Mouse (Mus musculus) adrenal gland, postnatal 14 days (tissue): Measurements from ENCODE around the gene Hist1h2bb. TPM values are rescaled to one million over a fixed set of nuclear protein-coding genes. Genes with fewer than 3 reads are reported as not detected.

Source experiments
- DNase-seq: peaks from one replicate; pipeline ENCODE4 v3.0.0; 2021; ENCODE audit warnings: mixed read lengths
- total RNA-seq: library from RNA; stranded (reverse); gene quantifications from 2 replicates; pipeline ENCODE4 v1.2.3, GENCODE M21; 2021

Gene Hist1h2bb
- total RNA-seq, 1 experiment from 2014 or later = 171 TPM

DNA sequence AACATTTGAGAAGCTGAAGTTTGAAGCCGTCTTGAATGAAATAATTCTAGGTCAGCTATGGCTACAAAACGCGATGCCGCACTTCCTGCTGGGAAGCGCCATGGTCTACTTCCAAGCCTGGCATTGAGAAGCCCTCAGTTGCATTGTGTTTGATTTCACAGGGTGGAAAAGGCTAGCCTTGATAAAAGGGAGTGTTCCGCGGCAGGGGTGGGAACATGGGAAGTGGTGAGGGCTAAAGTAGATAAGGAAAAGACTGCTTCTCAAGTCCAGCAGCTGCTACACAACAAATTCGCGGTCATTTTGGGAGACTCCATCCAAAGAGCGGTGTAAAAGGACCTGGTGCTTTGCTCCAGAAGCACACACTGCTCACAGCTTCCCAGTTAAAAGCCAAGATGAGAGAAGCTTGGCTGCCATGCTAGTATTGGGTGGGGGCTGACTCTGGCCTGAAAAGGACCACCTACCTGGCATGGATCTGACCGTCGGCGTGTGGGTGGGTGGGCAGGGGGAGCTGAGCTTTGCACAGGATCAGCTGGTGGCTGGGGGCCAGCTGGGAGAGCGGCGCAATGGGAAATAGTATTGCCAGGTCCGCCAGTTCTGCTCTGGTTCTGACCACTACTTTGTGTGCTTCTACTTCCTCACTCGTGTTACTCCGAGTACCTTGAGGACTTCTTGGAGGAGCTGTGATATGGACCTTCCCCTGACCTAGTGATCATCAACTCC lies 17.9 kb upstream of the Hist1h2bb start:
- no peak for DNase-seq

DNA sequence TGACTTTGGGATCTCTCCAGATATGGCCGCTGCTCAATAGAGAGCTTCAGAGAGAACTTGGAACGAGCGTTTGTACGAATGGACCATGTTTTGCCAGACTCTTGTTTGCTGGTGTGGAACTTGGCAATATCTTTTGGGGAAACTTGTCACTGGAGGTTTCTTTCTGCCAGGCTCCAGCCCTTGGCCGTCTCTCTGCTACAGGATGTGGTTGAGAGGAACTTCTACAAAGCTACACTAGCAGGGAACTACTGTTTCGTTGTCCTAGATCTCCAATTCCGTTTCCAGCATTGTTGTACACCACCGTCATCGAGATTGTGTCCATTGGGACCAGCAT lies 17.4 kb upstream of the Hist1h2bb start:
- DNase-seq = no peak

DNA sequence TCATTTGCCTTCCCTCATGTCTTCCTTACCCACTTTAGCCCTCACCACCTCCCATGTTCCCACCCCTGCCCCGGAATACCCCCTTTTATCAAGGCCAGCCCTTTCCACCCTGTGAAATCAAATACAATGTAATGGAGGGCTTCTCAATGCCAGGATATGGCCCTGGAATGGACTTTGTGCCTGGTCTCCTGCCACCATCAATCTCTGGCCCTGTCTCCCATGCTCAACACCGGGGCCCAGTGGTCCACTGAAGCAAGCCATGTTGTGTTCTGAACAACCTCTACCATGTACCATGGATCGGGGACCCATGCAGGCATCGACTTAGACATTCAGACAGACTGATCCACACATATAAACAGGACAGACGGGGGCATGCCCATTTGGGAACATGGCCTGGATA lies 16.8 kb upstream of the Hist1h2bb start:
- no peak for DNase-seq

DNA sequence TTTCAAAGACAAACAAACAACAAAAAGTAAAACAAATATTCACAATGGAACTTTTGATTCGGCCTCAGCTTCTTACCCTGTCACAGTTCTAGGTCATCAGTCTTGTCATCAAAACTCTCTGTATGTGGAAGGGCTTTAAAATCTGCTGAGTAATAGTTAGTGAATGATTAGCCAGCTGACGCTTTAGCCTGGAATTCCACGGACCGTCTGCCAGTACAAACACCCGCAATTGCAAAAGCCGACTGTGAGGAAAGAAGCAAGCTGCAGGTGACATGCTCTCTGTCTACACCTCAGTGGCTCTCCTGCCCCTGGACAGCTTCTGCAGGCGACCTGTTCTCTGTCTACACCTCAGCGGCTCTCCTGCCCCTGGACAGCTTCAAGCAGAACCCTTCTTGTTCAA lies 16.1 kb upstream of the Hist1h2bb start:
- DNase-seq = peak; percentile 62

DNA sequence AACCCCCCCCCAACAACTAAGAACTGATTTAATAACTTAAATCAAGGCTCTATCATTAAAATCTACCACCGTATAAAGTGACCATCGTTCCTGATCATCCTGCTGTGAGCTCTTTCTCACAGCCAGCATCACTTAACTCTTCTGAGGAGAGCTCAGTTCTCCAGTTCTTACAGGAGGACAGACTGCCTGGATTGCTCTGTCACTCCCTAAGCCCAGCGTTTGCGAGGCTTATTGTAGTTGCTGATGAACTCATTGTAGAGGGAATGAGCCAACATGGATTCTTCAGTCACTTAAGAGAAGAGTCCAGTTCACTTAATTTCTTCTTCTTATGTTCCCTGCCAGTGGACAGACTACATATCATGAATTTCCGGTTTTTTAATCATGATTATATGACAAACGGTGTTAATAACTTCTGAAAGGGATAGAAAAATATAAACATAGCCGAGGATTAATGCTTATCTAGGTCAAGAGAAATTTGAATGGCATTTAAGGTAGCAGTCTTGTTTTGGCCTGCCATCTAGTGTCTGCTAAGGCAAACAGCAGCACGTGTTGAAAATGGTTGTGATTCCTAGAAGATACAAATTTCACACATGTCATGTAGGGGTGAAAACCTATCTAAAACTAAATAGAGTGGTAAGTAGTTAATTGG lies 14.3 kb upstream of the Hist1h2bb start:
- peak; percentile 58 for DNase-seq

DNA sequence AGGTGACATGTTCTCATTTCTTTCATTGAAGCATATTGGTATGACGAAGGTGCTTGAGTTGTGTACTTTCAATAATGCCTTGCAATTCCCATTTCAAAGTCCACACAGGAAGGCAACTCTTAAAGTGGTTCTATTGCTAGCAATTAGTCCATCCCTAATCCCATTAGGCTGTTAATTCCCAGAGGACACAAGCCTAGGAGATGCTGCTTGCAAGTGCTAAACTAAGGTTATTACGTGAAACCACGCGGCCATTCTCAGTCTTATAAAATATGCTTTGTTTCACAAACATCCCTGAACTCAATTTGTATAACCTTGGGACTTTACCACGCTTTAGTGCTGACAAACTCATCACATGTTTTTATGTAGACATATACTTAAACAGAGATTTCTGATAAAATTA lies 9.4 kb upstream of the Hist1h2bb start:
- no peak for DNase-seq

DNA sequence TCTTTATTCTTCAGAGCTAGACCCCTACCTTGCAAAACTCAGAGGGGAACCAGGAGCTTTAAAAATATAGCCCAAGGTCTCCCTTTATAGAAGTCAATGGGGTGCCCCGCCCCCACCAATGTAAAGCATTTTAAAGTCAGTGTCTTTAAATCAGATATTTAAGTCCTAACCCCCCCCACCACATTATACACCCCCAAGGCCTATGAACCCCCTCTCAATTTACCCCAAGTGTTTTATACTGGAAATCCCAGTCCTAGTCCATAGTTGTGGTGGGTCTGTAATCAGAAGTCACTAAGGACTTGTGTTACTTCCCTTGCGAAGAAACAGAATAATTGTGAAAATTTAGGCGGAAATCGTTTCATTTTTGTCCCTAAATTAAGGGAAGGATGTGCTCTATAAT lies 8.5 kb upstream of the Hist1h2bb start:
- no peak for DNase-seq

DNA sequence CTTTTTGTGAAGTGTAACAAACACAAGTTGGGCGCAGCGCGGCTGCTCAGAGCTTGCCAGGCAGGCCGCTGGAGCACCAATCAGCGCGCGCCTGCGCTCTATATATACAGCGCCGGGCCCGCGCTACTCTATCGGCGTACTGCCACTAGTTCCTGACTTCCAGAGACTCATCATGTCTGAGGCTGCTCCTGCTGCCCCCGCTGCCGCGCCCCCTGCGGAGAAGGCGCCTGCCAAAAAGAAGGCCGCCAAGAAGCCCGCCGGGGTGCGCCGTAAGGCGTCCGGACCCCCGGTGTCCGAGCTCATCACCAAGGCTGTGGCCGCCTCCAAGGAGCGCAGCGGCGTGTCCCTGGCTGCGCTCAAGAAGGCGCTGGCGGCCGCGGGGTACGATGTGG lies 7.9 kb upstream of the Hist1h2bb start, which contains the start of gene Hist1h1c:
TSS of gene Hist1h1c (plus strand) at position 132 of the 392 bp plus-strand sequence.
- DNase-seq = peak; percentile 96

DNA sequence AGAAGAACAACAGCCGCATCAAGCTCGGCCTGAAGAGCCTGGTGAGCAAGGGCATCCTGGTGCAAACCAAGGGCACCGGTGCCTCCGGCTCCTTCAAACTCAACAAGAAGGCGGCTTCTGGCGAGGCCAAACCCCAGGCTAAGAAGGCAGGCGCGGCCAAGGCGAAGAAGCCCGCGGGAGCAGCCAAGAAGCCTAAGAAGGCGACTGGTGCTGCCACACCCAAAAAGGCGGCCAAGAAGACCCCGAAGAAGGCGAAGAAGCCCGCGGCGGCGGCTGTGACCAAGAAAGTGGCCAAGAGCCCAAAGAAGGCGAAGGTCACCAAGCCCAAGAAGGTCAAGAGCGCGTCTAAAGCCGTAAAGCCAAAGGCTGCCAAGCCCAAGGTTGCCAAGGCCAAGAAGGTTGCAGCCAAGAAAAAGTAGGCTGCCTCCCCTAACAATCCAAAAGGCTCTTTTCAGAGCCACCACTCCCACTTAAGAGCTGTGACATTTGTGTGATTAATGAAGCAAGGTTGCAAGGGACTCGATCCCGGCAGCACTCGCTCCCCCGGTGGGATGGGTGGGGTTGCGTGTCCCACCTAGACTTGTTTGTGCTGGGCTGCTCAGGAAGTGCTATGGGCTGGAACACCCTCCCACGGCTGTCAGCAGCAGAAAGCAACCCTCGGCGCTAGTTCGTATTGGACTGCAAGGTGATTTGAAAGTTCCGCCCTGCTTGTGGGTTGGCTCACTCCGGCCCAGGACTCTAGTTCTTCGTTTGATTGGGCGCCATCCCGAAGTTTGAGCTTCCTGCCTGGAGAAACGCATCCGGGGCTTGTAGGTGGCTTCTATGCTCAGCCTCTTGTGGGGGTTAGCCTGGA lies 7.2 kb upstream of the Hist1h2bb start:
- DNase-seq = peak; percentile 95

DNA sequence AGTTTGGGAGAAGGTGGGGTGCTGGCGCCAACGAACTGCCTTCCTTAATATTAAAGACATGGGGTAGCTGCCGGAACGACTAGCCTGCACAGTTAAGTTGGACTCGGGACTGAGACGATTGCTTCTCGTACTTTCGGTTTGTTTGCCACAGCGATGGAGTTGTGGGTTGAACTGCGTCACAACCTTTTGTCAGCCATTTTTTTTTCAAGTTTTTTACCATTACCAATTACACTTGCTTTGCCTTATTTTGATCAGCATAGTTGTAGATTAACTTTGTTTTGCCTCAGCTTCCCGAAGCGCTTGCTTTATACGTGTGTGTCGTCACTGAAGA lies 6.6 kb upstream of the Hist1h2bb start:
- no peak for DNase-seq

DNA sequence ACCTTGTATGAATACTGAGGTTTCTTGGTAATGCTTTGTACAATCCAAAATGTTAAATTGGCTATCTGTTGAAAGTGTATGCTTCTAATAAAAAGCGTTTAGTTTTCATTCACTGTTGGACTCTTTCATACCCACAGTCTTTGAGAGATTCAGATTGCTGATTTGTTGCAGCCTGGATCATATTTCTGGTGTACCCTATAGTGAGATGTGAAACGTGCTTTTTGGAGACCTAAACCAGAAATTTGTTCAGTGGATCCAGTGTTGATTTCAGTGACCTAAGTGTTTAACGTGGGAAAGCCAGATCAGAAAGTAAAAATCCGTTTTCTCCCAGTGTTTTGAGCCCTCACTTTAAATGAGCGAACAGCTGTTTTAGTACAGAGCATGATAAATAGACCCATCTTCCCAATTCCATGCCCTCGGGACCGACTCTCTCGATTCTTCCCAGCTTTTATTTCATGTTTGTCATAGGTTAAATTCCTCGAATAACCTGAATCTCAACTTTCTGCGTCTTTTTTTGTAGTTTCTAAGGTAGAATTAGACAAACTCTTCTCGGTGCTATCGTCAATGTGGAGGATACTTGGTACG lies 6.2 kb upstream of the Hist1h2bb start:
- DNase-seq = no peak

DNA sequence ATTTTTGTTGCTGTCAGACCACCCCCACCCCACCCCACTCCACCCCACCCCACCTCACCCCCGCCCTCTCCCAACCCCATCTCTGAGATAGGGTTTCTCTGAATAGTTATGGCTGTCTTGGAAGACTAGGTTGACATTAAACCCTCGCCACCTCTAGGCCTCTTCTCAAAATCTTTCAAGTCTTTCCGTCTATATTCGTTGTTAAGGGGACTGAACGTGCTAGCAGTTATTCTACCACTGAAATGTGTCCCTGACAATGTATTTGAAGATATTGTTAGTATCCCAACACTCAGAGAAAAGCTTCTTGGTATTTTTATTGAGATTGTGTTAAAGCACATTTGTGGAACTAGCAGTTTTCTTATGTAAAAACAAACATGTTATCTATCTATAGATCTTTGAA lies 5.6 kb upstream of the Hist1h2bb start:
- no peak for DNase-seq

DNA sequence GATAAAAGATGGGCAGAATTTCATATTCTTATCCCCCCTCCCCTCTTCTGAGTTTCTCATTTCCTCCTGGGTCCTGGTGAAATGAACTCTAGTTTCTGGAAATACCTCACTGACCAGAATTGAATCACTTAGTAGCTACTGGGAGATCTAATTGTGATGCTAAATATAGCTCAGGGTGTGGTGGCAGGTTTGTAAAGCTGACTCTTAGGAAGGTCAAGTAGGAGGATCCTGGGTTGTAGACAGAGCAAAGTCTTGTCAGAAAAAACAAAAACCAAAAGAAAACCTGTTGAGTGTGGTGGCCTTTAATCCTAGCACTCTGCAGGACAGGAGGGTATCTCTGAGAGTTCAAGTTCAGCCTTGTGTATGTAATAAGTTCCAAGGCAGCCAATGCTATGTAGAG lies 4.5 kb upstream of the Hist1h2bb start:
- DNase-seq = no peak

DNA sequence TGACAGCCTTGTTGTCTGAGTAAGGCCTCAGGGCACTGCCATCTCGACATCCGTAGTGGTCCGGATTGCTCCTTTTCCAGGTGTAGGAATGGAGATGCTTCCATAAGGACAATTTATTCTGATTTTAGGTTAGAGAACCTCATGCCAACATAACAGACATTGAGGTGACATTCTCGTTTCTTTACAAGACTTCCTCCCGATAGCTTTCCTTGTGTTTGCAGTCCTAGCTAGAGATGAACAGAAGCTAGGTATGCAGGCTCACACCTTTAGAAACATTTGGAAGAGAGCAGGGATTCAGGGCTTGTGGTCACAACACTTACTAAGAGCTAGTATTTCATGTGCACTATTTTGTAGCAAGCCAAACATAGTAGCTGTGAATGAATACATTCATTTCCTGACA lies 3.3 kb upstream of the Hist1h2bb start:
- DNase-seq = no peak

DNA sequence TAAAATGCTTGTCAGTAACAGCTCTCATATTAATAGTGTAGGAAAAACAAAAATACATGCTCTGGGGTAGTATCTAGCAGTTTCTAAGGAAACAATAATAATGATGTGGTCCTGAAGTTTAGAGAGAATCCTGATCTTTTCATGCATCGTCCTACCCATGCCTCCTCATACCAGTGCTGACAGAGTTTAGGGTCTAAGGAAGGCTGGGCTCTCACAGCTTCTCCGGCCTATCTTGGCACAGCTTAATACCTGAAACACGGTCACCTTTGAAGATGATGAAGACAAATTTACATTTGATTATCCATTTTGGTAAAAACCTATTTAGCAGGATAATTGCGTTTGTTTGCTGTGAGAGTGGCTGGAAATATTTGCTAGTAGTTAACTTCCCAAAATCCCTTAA lies 2.6 kb upstream of the Hist1h2bb start:
- no peak for DNase-seq

DNA sequence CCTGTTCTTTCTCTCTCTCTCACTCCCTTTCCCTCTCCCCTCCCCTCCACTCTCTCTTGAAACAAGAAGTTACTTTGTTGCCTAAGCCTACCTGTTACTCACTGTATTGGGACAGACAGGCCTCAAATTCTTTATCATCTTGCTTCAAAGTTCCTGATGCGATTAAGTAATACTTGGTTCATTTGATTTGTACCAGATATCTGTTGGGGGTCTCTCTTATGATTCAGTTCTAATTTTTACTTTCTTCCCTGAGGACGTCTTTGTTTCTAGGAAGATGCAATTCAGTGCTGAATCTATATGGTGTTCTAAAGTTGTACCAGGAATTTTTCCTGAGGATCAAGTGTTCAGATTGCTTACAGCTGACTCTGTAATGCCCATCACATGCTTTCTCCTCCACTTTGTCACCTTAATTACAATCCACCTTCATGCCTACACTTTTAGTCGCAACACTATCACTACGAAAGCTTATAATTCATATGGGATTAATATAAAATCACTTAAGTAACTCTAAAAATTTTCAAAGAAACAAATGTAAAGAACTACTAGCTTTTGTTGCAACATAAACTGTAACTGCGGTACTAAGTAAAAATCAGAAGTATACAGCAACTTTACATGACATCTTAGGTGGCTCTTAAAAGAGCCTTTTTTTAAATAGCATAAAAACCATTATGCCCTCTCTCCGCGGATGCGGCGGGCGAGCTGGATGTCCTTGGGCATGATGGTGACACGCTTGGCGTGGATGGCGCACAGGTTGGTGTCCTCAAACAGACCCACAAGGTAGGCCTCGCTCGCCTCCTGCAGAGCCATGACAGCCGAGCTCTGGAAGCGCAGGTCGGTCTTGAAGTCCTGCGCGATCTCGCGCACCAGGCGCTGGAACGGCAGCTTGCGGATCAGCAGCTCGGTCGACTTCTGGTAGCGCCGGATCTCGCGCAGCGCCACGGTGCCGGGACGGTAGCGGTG lies 1.8 kb upstream of the Hist1h2bb start:
- no peak for DNase-seq

DNA sequence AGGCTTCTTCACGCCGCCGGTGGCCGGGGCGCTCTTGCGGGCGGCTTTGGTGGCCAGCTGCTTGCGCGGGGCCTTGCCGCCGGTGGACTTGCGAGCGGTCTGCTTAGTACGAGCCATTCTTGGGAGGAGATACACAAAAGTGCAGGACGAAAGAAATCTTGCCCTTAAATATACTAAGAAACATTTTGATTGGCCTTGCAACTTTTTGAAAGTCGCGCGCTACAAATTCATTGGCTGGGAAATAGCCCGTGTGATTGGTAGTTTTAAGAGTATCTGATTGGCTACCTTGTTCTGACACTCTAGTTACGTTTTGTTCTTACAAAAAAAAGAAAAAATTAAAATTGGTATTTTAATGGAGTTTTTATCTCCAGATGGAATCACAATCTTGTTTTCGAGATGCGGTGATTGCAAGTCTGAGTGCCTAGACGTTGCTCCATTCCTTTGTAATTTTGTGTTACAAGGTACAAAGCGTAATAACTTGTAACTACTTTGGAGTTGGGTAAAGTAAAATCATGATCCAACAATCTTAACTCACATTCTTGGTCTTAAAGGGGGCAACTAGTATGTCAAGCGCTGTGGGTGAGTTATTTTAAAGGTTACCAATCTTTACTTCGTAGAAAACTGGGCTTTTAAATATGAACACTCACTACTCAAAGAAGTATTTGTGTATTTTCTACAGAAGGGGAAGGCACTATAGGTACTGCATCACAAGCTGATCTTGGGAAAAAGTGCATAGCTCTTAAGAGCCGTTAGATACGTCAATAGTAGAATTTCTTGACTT lies 963 bp upstream of the Hist1h2bb start, which contains the start of gene Hist1h3c:
TSS of gene Hist1h3c (minus strand) at position 222 of the 781 bp plus-strand sequence.
- peak; percentile 90 for DNase-seq

DNA sequence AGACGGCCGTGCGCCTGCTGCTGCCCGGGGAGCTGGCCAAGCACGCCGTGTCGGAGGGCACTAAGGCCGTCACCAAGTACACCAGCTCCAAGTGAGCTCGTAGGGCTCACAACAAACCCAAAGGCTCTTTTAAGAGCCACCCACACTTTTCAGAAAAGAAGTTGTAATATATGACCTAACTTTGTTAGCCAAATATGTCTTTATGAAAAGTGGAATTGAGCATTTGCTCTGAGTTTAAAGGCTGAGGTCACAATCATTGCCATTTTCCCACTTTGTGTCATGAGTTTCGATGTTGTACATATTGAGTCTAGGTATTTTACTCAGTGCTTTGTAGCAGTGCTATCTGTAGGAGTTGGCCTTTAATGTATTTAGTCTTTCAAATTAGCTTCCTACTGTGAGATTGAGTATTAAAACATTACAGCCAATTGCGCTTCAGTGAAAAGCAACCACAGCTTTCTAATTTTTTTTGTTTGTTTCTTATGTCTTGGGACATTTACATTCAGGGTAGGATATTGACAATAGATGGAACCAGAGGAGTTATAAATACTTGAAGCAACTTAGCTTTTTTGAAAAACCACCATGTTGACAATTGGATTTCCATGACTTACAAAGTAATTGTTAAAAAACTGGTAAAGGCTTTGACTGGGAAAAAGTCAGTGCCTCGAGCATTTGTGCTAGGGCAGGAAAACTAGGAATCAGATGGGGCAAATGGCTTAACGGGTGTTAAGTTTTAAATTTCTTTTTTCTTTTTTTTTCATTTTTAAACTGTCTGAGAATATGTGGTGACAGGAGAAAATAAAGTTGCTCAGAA lies 752 bp downstream of the Hist1h2bb start:
- DNase-seq = no peak

DNA sequence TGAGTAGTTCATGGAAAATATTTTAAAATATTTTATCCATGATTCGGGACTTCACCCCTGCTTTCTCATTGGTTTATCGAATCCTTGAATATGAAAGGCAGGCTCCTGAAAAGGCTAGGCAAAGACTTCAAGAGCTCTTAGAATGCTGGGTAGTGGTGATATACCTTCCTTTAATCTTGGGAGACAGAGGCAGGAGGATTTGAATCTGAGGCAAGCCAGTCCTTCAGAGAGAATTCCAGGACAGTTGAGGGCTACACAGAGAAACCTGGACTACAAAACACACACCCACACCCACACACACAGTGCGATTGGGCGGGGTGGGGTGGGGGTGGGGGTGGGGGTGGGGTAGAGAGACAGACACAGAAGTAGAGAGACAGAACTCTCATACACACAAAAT lies 1.4 kb downstream of the Hist1h2bb start:
- DNase-seq = no peak

DNA sequence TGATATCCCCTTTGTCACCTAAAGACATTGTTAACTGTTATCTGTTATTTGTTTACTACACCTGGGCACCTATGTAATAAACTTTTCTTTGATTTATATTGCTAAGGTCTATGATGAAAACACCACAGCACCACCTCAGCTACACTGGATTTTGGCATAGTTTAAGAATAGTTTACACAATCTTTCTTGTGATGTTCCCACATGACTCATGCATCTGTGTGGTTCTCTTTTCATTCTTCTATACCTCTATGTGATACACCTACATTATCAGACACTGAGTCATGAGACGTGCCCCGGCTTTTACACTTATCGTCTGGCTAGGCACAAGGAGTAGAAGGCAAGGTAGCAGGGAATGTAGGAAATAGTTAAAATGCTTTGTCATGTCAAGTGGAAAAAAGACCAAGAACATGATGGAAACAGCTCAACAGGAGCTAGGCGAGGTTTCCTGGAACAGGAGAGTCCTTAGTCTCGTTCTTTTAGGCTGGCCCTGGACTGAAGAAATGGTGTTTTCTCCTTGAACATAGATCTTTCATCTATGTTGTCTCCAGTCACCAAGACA lies 3.1 kb downstream of the Hist1h2bb start:
- DNase-seq = no peak
